Mouse (Mus musculus) left cerebral cortex, adult 2 months (tissue): ENCODE results near the gene Pde3b. TPM values are rescaled to one million over a fixed set of nuclear protein-coding genes. Genes with fewer than 3 reads are reported as not detected.
"Not testable (repeated sequence)": the region's sequence is repeated elsewhere in the genome, so short reads cannot be mapped to it uniquely, and the experiment has no call there.

Source experiments
- DNase-seq, 2 experiments: peaks; one replicate each; pipeline ENCODE4 v3.0.0; 2021 to 2022; ENCODE audit warnings: low spot score in 2 of 2, mixed read lengths in 1 of 2; ENCODE audit errors: extremely low spot score in 1 of 2
- H3K27ac ChIP-seq: fragments of 200-600 bp; 2 replicates; pipeline ENCODE4 v1.8.1; 2022
- H3K4me3 ChIP-seq: fragments of 200-600 bp; 2 replicates; pipeline ENCODE4 v1.8.1; 2022
- CTCF ChIP-seq: fragments of 200-600 bp; IDR thresholded peaks from 2 replicates; pipeline ENCODE4 v1.8.1; 2022; ENCODE audit warnings: antibody characterized with exemption, mild to moderate bottlenecking, moderate library complexity
- intact Hi-C: fragments of 180-260 bp; cut with DNase I; formaldehyde crosslinking; loops from one replicate; pipeline ENCODE4 v1.15.1; 2025
- long read RNA-seq, 2 experiments: library from polyadenylated mRNA; stranded (forward); transcript quantifications; one replicate each; pipeline ENCODE4 v2.0.0; 2021; ENCODE audit warnings: borderline mapping rate in 2 of 2
- total RNA-seq, 2 experiments: library from RNA; stranded (reverse); gene quantifications; 2 replicates each; pipeline ENCODE4 v1.2.3; 2021

Pde3b gene
- total RNA-seq: 1 to 10 TPM; 7.3 to 9.9 TPM
- long read RNA-seq, experiment 1, full-length matches to known transcripts: 5 of 10 reads
- long read RNA-seq, experiment 1, partial matches to known transcripts: 1 of 10 reads
- long read RNA-seq, experiment 1, other reads (novel, unspliced or antisense): 4 of 10 reads
- long read RNA-seq, experiment 2, full-length matches to known transcripts: 9 of 12 reads
- long read RNA-seq, experiment 2, partial matches to known transcripts: 0 of 12 reads
- long read RNA-seq, experiment 2, other reads (novel, unspliced or antisense): 3 of 12 reads

- TF ChIP-seq CTCF: no peak
- DNase-seq: peak; percentile 52 to 55
- intact Hi-C loops: loop anchor here (2.0 to 5.0 kb wide), 2 partner anchors 83 to 138 kb away; partner anchors contain the start of gene Psma1
- Histone ChIP-seq H3K4me3 (peak within 1 kb of the TSS; percentile 86), H3K27ac (peak within 1 kb of the TSS; percentile 90)
Measured at GRCm38 (mm10) chr7:114414421-114415335, at the start of gene Pde3b. Gene Pde3b, plus strand, starts transcription at chr7:114415281.

GRCm38 (mm10) chr7:114402130-114402529 lies 13.0 kb upstream of the Pde3b start:
- no peak for TF ChIP-seq CTCF
- intact Hi-C loops: no loop called here

GRCm38 (mm10) chr7:114415336-114416020 lies 397 bp downstream of the Pde3b start:
- Histone ChIP-seq H3K4me3 (peak overlapping the region; percentile 86), H3K27ac (peak overlapping the region; percentile 90)
- intact Hi-C loops: loop anchor here (1.0 to 5.0 kb wide), 3 partner anchors 82 to 139 kb away; partner anchors contain the start of gene Psma1
- peak in 1 of 2 experiments; percentile 54 for DNase-seq
- no peak for TF ChIP-seq CTCF

More at GRCm38 (mm10) chr7:114402130-114402529, 13.0 kb upstream of the Pde3b start:
- Histone ChIP-seq H3K27ac (no peak overlapping the region), H3K4me3 (no peak overlapping the region)
- DNase-seq: no peak

GRCm38 (mm10) chr7:114416021-114416845 lies 1.2 kb downstream of the Pde3b start:
- DNase-seq: peak; percentile 53 to 58
- intact Hi-C loops: loop anchor here (1.0 to 5.0 kb wide), 2 partner anchors 81 to 135 kb away; no protein-coding TSS in a partner anchor
- TF ChIP-seq CTCF: no peak
- Histone ChIP-seq H3K4me3 (peak overlapping the region; percentile 86), H3K27ac (peak overlapping the region; percentile 90)

GRCm38 (mm10) chr7:114419331-114419730 lies 4.2 kb downstream of the Pde3b start:
- DNase-seq, H3K27ac ChIP-seq, H3K4me3 ChIP-seq: not testable (repeated sequence)
- intact Hi-C loops: loop anchor here (5.0 kb wide), 1 partner anchor 78 kb away; no protein-coding TSS in a partner anchor

- no peak for DNase-seq
- H3K4me3 ChIP-seq: no peak overlapping the region
- no peak overlapping the region for H3K27ac ChIP-seq
- TF ChIP-seq CTCF: no peak
- intact Hi-C loops: no loop called here
Measured at GRCm38 (mm10) chr7:114420918-114421317, 5.8 kb downstream of the Pde3b start.

- Histone ChIP-seq H3K4me3 (no peak overlapping the region), H3K27ac (no peak overlapping the region)
- intact Hi-C loops: no loop called here
- no peak for DNase-seq
- TF ChIP-seq CTCF: no peak
Measured at GRCm38 (mm10) chr7:114422224-114422623, 7.1 kb downstream of the Pde3b start.

GRCm38 (mm10) chr7:114429768-114430167 lies 14.7 kb downstream of the Pde3b start:
- intact Hi-C loops: no loop called here
- H3K27ac ChIP-seq: no peak overlapping the region
- H3K4me3 ChIP-seq: no peak overlapping the region
- no peak for TF ChIP-seq CTCF
- DNase-seq: no peak

- Histone ChIP-seq H3K27ac (no peak overlapping the region), H3K4me3 (no peak overlapping the region)
- intact Hi-C loops: no loop called here
- TF ChIP-seq CTCF: no peak
- no peak for DNase-seq
Measured at GRCm38 (mm10) chr7:114431966-114432365, 16.9 kb downstream of the Pde3b start.

- TF ChIP-seq CTCF: no peak
- intact Hi-C loops: no loop called here
- Histone ChIP-seq H3K27ac (no peak overlapping the region), H3K4me3 (no peak overlapping the region)
- no peak for DNase-seq
Measured at GRCm38 (mm10) chr7:114439726-114440125, 24.6 kb downstream of the Pde3b start.

- H3K4me3 ChIP-seq: no peak overlapping the region
- H3K27ac ChIP-seq: no peak overlapping the region
- TF ChIP-seq CTCF: no peak
- DNase-seq: no peak
- intact Hi-C loops: no loop called here
Measured at GRCm38 (mm10) chr7:114440494-114440893, 25.4 kb downstream of the Pde3b start.
